Mouse (Mus musculus): ENCODE results near the gene Mmp28.

Mmp28 gene

GRCm38 (mm10) chr11:83448021-83448926, 14.6 kb downstream of the Mmp28 start:
- DNase-seq (ENCODE audit: low read depth, low spot score) = no peak

- no peak for DNase-seq (ENCODE audit: low read depth, low spot score)
Measured at GRCm38 (mm10) chr11:83447612-83448011, 15.3 kb downstream of the Mmp28 start.

- no peak for DNase-seq (ENCODE audit: low read depth, low spot score)
Measured at GRCm38 (mm10) chr11:83445001-83445400, 17.9 kb downstream of the Mmp28 start.

- no peak for DNase-seq (ENCODE audit: low read depth, low spot score)
Measured at GRCm38 (mm10) chr11:83443824-83444223, 19.0 kb downstream of the Mmp28 start.

- no peak for DNase-seq (ENCODE audit: low read depth, low spot score)
Measured at GRCm38 (mm10) chr11:83442596-83443267, 20.1 kb downstream of the Mmp28 start.

- no peak for DNase-seq (ENCODE audit: low read depth, low spot score)
Measured at GRCm38 (mm10) chr11:83441235-83441634, 21.6 kb downstream of the Mmp28 start.

GRCm38 (mm10) chr11:83440081-83441064, 22.5 kb downstream of the Mmp28 start:
- peak; percentile 69 for DNase-seq (ENCODE audit: low read depth, low spot score)

- no peak for DNase-seq (ENCODE audit: low read depth, low spot score)
Measured at GRCm38 (mm10) chr11:83439426-83440060, 23.3 kb downstream of the Mmp28 start.

- DNase-seq (ENCODE audit: low read depth, low spot score) = no peak
Measured at GRCm38 (mm10) chr11:83437377-83437776, 25.5 kb downstream of the Mmp28 start, which contains the start of gene 1700020L24Rik. Gene 1700020L24Rik, plus strand, starts transcription at chr11:83437677.

- no peak for DNase-seq (ENCODE audit: low read depth, low spot score)
Measured at GRCm38 (mm10) chr11:83432533-83432932, 30.3 kb downstream of the Mmp28 start.

GRCm38 (mm10) chr11:83429355-83429754, 33.5 kb downstream of the Mmp28 start, which contains the start of gene Gas2l2:
Gene Gas2l2, minus strand, starts transcription at chr11:83429455.
- DNase-seq (ENCODE audit: low read depth, low spot score) = no peak

GRCm38 (mm10) chr11:83426964-83427363, 35.9 kb downstream of the Mmp28 start:
- no peak for DNase-seq (ENCODE audit: low read depth, low spot score)

- DNase-seq (ENCODE audit: low read depth, low spot score) = no peak
Measured at GRCm38 (mm10) chr11:83424681-83425080, 38.2 kb downstream of the Mmp28 start.

- DNase-seq (ENCODE audit: low read depth, low spot score) = no peak
Measured at GRCm38 (mm10) chr11:83421305-83421704, 41.6 kb downstream of the Mmp28 start.

- no peak for DNase-seq (ENCODE audit: low read depth, low spot score)
Measured at GRCm38 (mm10) chr11:83420338-83420737, 42.5 kb downstream of the Mmp28 start.

GRCm38 (mm10) chr11:83418566-83418965, 44.3 kb downstream of the Mmp28 start:
- DNase-seq (ENCODE audit: low read depth, low spot score) = no peak

- no peak for DNase-seq (ENCODE audit: low read depth, low spot score)
Measured at GRCm38 (mm10) chr11:83417708-83418107, 45.2 kb downstream of the Mmp28 start.

- no peak for DNase-seq (ENCODE audit: low read depth, low spot score)
Measured at GRCm38 (mm10) chr11:83417080-83417479, 45.8 kb downstream of the Mmp28 start.

- DNase-seq (ENCODE audit: low read depth, low spot score) = no peak
Measured at GRCm38 (mm10) chr11:83410510-83410909, 52.4 kb downstream of the Mmp28 start.

- DNase-seq (ENCODE audit: low read depth, low spot score) = no peak
Measured at GRCm38 (mm10) chr11:83409792-83410291, 53.0 kb downstream of the Mmp28 start.
